Mouse (Mus musculus) C2C12 (cell line): Measurements from ENCODE around the gene Cdan1.

Experiments used
- CEBPB ChIP-seq: IDR thresholded peaks from one replicate; pipeline ENCODE4 v1.6.1; 2011; ENCODE audit warnings: low read depth, mild to moderate bottlenecking, control low read depth, moderate library complexity
- CTCF ChIP-seq: IDR thresholded peaks from one replicate; pipeline ENCODE4 v1.5.1; 2011; ENCODE audit not compliant: control insufficient read depth, insufficient read depth, insufficient read length
- MAX ChIP-seq: IDR thresholded peaks from one replicate; pipeline ENCODE4 v1.6.1; 2011; ENCODE audit warnings: mild to moderate bottlenecking, control low read depth
- USF1 ChIP-seq: IDR thresholded peaks from one replicate; pipeline ENCODE4 v1.6.1; 2011; ENCODE audit warnings: low read depth, mild to moderate bottlenecking, control low read depth, moderate library complexity

GRCm38 (mm10) chr2:120845280-120845679 lies 4.6 kb downstream of the Cdan1 start:
- TF ChIP-seq CTCF (no peak), USF1 (no peak), CEBPB (no peak), MAX (no peak)
